Mouse (Mus musculus) bone marrow macrophage, adult 2 months (primary cell): Measurements from ENCODE around the gene Ing3.

ENCODE experiments used
- CTCF ChIP-seq: IDR thresholded peaks from 2 replicates; pipeline ENCODE4 v1.5.1; 2012; ENCODE audit warnings: low read depth, mild to moderate bottlenecking, low read length, moderate library complexity
- POLR2A ChIP-seq: IDR thresholded peaks from 2 replicates; pipeline ENCODE4 v1.6.1; 2012; ENCODE audit warnings: mild to moderate bottlenecking, low read depth, low read length, borderline replicate concordance

- TF ChIP-seq CTCF (no peak), POLR2A (no peak)
These were observed 64.0 kb downstream of the Ing3 start for GRCm38 (mm10) chr6:22013394-22013793.
